Mouse (Mus musculus) ES-E14 (cell line): ENCODE measurements at regions not wholly inside any gene's neighbourhood (a gene's known extent, or its start where the extent isn't known, plus 50 kb on each side); places are given as distances from the start of the nearest gene placed in this dataset.

ENCODE experiments used
- CHD2 ChIP-seq: IDR thresholded peaks from 2 replicates; pipeline ENCODE4 v1.6.1; 2014; ENCODE audit warnings: mild to moderate bottlenecking, low read depth, low read length, inconsistent platforms
- HCFC1 ChIP-seq: IDR thresholded peaks from 2 replicates; pipeline ENCODE4 v1.6.1; 2012; ENCODE audit warnings: low read length, inconsistent platforms, borderline replicate concordance; ENCODE audit not compliant: insufficient read depth
- ZNF384 ChIP-seq: IDR thresholded peaks from 2 replicates; pipeline ENCODE4 v1.6.1; 2012; ENCODE audit warnings: low read depth, low read length, inconsistent platforms

DNA sequence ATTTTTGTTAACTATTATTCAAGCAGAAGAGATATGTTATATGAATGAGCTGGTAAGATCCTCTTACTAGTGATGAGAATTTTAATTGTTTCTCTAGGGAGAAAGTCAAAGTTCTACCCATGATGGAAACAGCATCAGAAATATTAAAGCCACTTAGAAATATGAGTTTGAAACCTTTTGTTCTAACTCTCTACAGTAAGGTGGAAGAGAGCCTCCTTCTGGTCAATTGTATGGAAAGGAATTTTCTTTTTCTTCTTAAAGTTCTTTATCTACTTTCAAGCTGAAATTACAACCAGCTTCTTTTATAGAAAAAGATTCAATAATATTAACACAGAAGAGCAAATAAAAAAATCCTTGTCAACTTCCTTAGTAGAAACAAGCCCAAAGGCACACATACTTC lies 94.4 kb upstream of the E2f7 start:
- no peak for TF ChIP-seq HCFC1
- TF ChIP-seq ZNF384: no peak
- TF ChIP-seq CHD2: no peak
